Mouse (Mus musculus): ENCODE data around the gene Tspan14.

The Tspan14 gene

DNA sequence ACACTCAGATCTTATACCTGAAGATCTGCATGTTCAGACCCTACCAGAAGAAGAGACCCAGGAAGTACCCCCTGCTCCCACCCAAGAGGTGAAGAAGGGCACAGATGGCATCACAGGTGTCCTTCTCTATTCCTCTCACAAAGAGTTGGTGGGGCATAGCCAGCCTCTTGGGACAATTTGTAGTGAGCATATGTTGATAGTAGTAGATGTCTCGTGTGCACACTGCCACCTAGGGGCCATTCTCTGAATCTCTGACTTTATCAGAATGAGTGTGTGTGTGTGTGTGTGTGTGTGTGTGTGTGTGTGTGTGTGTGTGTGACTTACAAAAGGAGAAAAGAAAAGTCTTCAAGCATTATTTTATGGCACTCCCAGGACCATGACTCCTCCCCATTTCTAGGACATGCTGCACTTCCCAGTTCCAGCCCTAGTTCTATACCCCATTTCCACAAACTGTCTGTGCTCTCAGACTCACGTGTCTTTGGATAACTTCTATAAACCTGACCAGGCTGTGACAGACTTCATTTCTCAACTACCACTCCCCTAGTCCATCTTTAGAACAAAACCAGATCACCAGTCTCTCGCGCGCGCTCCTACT lies 8.6 kb upstream of the Tspan14 start:
- peak in 1 of 2 experiments; percentile 63 for DNase-seq (ENCODE audit: low spot score in 2 of 2)

GRCm38 (mm10) chr14:40968051-40968450 lies 1.4 kb upstream of the Tspan14 start:
- DNase-seq (ENCODE audit: low spot score in 2 of 2) = no peak

- DNase-seq (ENCODE audit: low spot score in 2 of 2) = no peak
Observed at GRCm38 (mm10) chr14:40967598-40967900, 942 bp upstream of the Tspan14 start.

DNA sequence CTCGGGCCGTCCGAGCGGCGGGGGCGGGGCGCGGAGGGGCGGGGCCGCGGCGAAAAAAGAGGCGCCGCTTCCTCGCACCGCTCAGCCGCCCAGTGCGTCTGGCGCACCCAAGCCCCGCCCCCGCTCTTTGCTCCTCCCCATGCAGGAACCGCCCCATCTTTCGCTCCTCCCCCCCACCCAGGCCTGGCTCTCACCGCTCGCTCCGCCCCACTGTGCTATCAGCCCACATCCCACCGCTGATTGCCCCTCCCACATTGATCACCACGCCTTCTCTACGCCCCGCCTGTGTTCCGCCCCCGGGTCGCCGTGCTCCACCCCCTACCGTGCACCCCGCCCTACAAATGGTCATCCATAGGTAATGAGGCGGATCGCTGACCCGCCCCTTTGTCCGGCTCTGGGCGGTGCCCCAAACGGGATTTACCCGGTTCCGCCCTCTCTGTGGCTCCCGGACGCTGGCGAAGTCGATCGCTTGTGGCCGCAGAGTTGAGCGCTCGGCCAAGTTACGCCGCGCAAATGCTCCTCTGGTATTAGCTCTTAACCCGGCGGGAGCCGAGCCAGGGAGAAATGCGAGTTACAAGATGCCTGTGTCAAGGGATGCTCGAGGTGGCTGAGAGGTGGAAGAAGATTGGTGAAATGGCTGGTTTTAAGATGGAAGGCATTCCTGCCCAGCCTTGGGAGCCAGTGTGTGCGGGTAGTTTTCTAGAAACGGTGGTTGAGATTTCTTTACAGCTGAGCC lies 423 bp upstream of the Tspan14 start:
- DNase-seq (ENCODE audit: low spot score in 2 of 2) = peak; percentile 95 to 96

DNA sequence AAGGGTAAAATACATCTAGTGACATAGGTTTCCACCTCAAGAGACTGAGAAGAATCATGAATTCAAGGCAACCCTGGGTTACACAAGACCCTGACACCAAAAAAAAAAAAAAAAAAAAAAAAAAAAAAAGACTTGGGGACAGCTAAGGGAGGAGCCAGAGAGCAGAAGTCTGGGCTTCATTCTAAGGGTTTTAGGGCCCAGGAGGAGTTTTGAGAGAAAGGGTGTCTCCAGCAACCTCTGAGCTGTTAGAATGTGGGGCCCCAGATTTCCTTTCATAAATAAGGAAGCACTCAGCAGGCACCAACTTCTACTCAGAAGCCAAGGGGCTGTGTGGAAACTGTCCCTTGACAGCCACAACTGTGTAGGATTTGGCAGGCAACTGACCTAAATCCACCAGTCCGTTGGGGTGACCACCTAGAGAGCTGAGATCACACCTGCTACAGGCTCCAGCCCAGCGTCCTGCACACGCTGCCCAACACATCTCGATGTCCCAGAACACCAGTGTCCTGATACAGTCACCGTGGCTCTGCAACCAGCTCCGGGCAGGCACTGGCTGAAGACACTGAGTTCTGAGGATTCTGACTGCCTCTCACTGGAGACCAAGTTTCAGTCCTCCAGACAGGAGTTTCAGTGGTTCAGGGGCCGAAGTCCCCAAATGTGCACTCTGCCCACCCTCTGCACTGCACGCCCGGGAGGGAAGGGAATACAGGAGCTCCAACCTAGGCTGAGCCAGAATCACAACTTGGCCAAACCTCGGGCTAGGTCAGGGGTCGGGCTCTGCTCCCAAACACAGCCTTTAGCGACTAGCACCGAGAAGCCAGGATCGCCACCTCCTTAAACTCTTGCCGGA lies 875 bp downstream of the Tspan14 start:
- DNase-seq (ENCODE audit: low spot score in 2 of 2) = no peak

DNA sequence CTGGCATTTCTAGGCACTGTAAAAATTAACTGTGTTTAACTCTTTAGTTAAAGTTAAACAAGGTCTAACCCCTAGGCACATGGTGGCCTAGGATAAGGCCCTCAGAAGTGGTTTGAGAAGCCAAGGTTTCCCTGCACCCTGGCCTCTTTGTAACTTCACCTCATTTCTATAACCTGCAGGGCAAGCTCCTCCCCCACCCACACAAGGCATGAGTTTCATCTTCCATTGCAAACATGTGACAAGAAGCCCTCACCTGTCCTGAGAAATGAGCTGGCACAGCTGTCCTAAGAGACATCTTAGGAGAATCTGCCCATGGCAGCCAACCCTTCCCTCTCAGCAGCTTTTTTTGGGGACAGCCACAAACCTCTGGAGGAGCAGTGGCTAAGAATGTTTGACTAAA lies 1.7 kb downstream of the Tspan14 start:
- DNase-seq (ENCODE audit: low spot score in 2 of 2) = no peak

GRCm38 (mm10) chr14:40964214-40964610 lies 2.4 kb downstream of the Tspan14 start:
- DNase-seq (ENCODE audit: low spot score in 2 of 2) = no peak

DNA sequence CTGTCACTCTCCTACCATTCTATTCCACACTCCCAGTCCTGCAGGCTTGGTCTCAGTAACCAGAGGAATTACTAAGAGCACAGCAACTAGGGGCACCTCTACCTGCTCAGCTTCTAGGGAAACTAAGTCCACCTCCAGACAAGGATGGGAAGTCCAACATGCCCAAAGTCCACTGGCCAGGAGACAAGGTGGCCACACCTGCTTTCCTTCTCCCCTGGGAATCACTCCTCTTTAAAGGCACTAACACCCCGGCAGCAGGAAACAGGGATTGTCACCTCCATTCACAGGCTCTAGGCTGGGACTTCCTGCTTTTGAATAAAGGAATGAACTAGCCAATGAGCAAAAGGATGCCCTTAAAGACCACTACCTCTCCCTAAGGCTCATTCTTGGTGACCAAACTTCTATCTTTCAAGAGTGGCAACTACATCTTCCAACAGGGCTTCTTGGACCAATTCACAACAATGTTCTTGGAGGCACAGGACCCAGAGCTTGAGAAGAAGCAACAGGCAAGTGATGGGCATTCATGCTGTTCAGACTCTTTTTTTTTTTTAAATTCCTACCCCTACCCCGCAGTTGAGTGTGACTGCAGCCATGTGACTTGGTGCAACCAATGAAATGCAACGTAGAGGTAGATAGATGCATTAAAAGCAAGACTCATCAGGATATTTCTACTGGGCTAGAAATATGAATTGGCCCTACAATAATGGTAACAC lies 3.0 kb downstream of the Tspan14 start:
- no peak for DNase-seq (ENCODE audit: low spot score in 2 of 2)

- no peak for DNase-seq (ENCODE audit: low spot score in 2 of 2)
Observed at GRCm38 (mm10) chr14:40962365-40963290, 4.0 kb downstream of the Tspan14 start.

DNA sequence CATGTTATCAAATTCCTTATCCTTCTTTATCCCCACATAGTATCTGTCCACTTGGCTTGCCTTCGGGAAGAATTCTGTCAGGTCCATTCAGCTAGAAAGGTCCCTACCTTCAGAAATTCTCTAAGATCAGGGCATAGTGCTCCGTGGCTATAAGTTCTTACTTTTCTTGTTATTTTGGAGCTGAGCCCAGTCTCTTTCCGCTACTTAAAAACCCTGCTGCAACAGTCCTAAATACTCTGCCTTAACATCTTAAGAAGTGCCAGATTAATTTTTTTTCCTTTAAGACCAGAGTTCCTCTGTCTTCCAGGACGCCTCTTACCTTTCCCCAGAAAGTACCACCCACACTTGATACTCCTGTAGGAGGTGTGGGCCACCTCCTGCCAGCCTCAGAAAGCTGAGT lies 6.4 kb downstream of the Tspan14 start:
- DNase-seq (ENCODE audit: low spot score in 2 of 2) = no peak

DNA sequence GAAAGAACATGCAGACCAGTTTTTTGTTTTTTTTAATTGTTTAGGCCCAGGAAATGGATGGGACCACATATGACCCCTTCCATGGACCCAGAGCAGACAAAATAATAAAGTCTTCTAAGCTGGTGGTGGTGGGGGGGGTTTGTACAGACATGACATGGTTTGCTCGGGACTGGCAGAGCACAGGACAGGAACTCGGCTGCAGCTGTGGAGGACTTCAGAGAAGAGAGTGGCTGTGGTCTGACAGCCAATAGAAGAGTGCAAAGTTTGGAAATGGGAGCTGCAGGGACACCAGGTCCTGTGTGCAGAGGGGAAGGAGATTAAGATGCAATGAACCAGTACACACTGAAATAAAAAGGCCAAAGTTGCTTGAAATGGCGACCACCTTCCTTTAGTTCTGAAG lies 7.0 kb downstream of the Tspan14 start:
- DNase-seq (ENCODE audit: low spot score in 2 of 2) = no peak

DNA sequence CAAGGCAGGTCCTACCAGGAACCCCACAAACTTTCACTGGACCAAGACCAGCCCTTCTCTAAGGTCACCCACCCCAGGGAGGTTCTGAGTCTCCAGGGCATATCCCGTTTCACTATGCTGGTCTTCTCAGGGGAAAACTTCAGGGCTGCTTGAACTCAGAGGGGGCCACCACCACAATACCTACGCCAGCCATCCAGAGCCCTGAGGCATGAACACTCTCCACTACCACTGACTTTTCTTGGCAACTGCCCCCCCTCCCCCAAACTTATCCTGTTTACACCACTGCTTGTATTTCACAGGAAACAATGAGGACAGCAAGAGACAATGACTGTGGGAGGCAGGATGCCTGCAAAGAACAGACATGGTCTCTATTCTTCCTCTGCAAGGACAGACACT lies 7.6 kb downstream of the Tspan14 start:
- no peak for DNase-seq (ENCODE audit: low spot score in 2 of 2)

GRCm38 (mm10) chr14:40958083-40958985 lies 8.3 kb downstream of the Tspan14 start:
- no peak for DNase-seq (ENCODE audit: low spot score in 2 of 2)

- DNase-seq (ENCODE audit: low spot score in 2 of 2) = no peak
Observed at GRCm38 (mm10) chr14:40957607-40958006, 9.0 kb downstream of the Tspan14 start.

GRCm38 (mm10) chr14:40956252-40957146 lies 10.1 kb downstream of the Tspan14 start:
- no peak for DNase-seq (ENCODE audit: low spot score in 2 of 2)

DNA sequence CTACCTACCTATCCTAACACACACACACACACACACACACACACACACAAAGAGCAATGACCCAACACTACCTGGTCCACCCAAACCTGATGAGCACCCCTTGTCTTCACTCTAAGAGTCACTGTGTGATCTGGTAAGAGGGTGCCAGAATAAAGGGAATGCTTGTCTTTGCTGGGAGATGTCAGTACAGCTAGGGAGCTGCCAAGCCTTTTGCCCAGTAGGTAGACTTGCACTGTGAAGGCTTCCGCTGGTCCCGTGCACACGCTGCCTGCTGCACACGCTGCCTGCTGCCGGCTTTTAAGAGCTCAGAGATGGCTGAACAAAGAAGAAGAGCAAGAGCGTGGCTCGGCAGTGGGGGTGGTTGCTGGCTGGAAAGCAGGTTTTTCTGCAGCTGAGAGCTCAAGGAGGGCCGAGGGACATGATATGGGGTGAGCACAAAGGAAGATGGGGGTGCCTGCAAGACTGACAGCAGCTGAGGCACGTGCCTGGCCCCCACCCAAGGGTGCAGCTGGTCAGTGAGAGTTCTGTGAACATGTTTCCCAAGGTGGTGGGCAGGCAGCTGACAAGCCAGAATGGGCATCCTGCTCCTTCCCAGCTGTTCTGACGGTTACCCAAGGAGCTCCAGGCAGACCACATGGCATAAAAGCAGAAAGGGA lies 10.9 kb downstream of the Tspan14 start:
- no peak for DNase-seq (ENCODE audit: low spot score in 2 of 2)

DNA sequence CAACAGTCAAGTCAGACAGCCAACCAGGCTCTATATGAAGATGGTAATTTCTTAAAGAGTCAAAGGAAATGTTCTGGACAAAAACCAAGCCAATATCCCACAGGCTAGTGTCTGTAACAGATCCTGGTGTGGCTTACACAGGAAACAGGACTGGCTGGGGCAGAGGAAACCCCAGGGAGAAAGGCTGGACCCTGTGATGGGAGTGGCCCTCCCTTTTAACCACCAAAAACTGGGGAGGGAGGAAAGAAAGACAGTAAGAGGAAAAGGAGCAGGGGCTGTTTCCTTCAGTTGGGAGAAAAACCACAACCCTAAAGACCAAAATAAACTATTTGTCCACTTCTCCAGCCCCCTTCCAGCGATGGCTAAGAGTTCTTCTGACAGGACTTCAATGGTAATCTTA lies 11.5 kb downstream of the Tspan14 start:
- no peak for DNase-seq (ENCODE audit: low spot score in 2 of 2)

DNA sequence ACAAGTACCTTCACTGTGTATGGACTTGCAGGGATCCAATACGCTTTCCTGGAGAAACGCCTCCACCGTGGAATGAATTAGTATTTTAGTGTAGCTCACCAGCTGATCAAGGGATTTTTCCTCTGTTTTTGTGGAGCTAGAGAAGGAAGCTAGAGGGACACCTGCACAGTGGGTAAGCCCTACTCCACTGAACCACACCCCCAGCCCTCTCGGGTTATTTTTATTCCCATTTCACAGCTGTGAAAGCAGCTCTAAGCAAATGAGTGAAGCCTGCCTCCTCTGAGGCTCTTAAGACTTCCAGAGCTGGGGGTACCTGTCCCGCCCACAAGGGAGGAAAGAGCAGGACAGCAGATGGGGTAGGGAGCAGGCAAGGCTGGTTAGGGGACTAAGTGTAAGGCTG lies 13.2 kb downstream of the Tspan14 start:
- no peak for DNase-seq (ENCODE audit: low spot score in 2 of 2)

DNA sequence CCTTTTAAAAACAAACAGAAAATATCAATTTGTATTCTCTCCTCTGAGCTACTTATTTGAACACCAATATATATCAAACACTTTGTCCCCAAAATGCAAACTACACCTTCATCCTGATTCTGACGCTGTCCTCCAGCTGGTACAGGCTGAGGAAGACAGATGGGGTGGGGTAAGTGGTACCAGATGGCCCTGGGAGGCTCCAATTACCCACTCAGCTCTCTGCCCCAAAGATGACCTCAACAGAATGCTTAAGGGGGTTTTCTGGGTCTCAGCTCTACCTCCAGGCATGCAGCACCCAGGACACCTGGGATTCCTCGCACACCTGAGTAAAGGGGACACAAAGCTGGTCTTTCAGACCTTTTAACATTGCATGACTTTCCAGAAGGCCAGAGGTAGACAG lies 13.9 kb downstream of the Tspan14 start:
- no peak for DNase-seq (ENCODE audit: low spot score in 2 of 2)

All from spleen, postnatal 14 days (tissue).